Mouse (Mus musculus) kidney, adult 2 months (tissue): ENCODE measurements around the gene Arpc5. TPM values are rescaled to one million over a fixed set of nuclear protein-coding genes. Genes with fewer than 3 reads are reported as not detected.
"Not testable (repeated sequence)": the region's sequence is repeated elsewhere in the genome, so short reads cannot be mapped to it uniquely, and the experiment has no call there.

ENCODE experiments used
- DNase-seq: peaks from one replicate; pipeline ENCODE4 v3.0.0; 2021
- H3K27ac ChIP-seq: fragments of 200-500 bp; 2 replicates; pipeline ENCODE4 v1.5.1; 2012; ENCODE audit warnings: low read depth, low read length, control low read depth, inconsistent platforms; ENCODE audit not compliant: insufficient read depth
- H3K27me3 ChIP-seq: fragments of 200-500 bp; replicated peaks from 2 replicates; pipeline ENCODE4 v1.6.1; 2012; ENCODE audit warnings: mild to moderate bottlenecking, moderate library complexity, low read length, inconsistent platforms; ENCODE audit not compliant: control insufficient read depth, insufficient read depth
- H3K36me3 ChIP-seq: fragments of 200-500 bp; 2 replicates; pipeline ENCODE4 v1.6.1; 2012; ENCODE audit warnings: mild to moderate bottlenecking, moderate library complexity, low read length, inconsistent platforms; ENCODE audit not compliant: control insufficient read depth, insufficient read depth
- H3K4me1 ChIP-seq: fragments of 200-500 bp; 2 replicates; pipeline ENCODE4 v1.6.1; 2011; ENCODE audit warnings: low read length; ENCODE audit not compliant: control insufficient read depth, insufficient read depth
- H3K4me3 ChIP-seq: fragments of 200-500 bp; 2 replicates; pipeline ENCODE4 v1.5.1; 2011; ENCODE audit warnings: mild to moderate bottlenecking, low read depth, low read length, control low read depth; ENCODE audit not compliant: insufficient read depth
- CTCF ChIP-seq: fragments of 200-500 bp; conservative IDR thresholded peaks from 2 replicates; pipeline ENCODE4 v1.5.1; 2011; ENCODE audit warnings: low read depth, mild to moderate bottlenecking, control low read depth, low read length, moderate library complexity, mixed read lengths; ENCODE audit not compliant: insufficient read depth, insufficient read length
- POLR2A ChIP-seq: fragments of 200-500 bp; IDR thresholded peaks from one replicate; pipeline ENCODE4 v1.6.1; 2011; ENCODE audit warnings: low read depth, low read length, control low read depth
- WGBS: fragments of 180-500 bp; shearing (Covaris S2); methylation state at CpG from one replicate; pipeline ENCODE4 v1.1.7; 2018; 5-methylcytosine and 5-hydroxymethylcytosine counted together
- polyA plus RNA-seq: library from polyadenylated mRNA; depleted of rRNA; stranded (reverse); fragments of >200 nt; gene quantifications from 2 replicates; pipeline ENCODE4 v1.2.3, GENCODE M21; 2012

Gene Arpc5
- polyA plus RNA-seq, 1 experiment = 67.4 TPM

- 98% methylated on average over 8 of the region's 8 CpGs for WGBS
- Histone ChIP-seq H3K27ac (no peak overlapping the region), H3K4me3 (no peak overlapping the region), H3K4me1 (no peaks in the 10 kb centered on the region), H3K27me3 (no peaks in the 10 kb centered on the region), H3K36me3 (no peaks in the 10 kb centered on the region)
- no peak for TF ChIP-seq POLR2A
- TF ChIP-seq CTCF = no peak
- DNase-seq = no peak
These were observed 18.3 kb downstream of the Arpc5 start for GRCm38 (mm10) chr1:152784620-152785019.

- not testable (repeated sequence) for H3K4me3 ChIP-seq, DNase-seq, H3K27me3 ChIP-seq, H3K36me3 ChIP-seq, H3K27ac ChIP-seq, H3K4me1 ChIP-seq
- 80% methylated on average over 3 of the region's 3 CpGs for WGBS
These were observed 19.1 kb downstream of the Arpc5 start for GRCm38 (mm10) chr1:152785446-152785845.

- Histone ChIP-seq H3K4me1 (no peaks in the 10 kb centered on the region), H3K27me3 (no peaks in the 10 kb centered on the region), H3K36me3 (no peaks in the 10 kb centered on the region), H3K27ac (no peak overlapping the region), H3K4me3 (no peak overlapping the region)
- 87% methylated on average over 4 of the region's 4 CpGs for WGBS
- no peak for DNase-seq
- no peak for TF ChIP-seq POLR2A
- no peak for TF ChIP-seq CTCF
These were observed 20.6 kb downstream of the Arpc5 start for GRCm38 (mm10) chr1:152786953-152787352.

DNA sequence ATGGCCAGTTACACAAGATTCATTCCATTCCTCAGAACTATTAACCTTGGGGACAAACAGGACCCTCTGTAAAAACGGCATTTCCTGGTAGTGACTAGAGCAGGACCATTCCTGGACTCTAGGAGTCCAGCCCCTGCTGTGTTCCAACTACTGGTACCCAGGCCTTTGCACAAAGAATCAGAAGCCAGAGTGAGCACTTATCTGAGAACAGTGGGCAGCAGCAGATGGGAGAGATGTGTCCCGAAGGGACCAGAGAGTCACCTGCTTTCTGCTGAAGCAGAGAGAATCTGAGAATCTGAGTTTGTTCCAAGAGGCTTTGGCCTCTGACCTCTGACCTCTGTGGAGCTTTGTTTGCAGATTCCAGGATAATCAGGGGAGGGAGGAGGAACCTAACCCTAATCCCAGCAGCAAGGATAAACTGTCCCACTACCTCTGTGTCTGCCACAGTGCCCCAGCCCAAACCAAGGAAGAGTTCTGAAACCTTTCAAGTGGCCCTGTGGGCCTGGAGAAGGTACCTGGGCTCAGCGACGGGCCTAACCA, 21.8 kb downstream of the Arpc5 start:
- H3K4me1 ChIP-seq = no peaks in the 10 kb centered on the region
- peak; percentile 35 for DNase-seq

DNA sequence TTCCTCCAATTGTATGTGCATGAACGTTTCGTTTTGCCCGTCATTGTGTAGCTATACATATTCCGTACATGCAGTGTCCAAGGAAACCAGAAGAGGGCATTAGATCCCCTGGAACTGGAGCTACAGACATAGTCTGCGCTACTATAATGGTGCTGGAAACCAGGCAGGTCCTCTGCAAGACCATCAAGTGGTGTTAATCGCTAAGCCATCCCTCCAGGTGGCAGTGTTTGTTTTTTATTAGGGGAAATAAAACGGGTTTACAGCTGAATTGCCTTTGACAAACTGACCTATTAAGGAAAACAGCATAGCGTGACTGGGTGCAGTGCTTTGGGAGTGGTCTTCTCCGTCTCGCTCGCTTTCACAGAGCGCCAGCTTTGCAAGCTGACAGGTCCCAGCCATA, 23.9 kb downstream of the Arpc5 start:
- Histone ChIP-seq H3K27ac (no peak overlapping the region), H3K4me1 (no peaks in the 10 kb centered on the region), H3K27me3 (no peaks in the 10 kb centered on the region), H3K4me3 (no peak overlapping the region), H3K36me3 (no peaks in the 10 kb centered on the region)
- TF ChIP-seq CTCF (peak; percentile 52), POLR2A (no peak)
- peak; percentile 67 for DNase-seq
- WGBS = 18% methylated on average over 12 of the region's 12 CpGs

More for the DNA sequence above, 21.8 kb downstream of the Arpc5 start:
- Histone ChIP-seq H3K36me3 (no peaks in the 10 kb centered on the region), H3K4me3 (no peak overlapping the region), H3K27me3 (no peaks in the 10 kb centered on the region), H3K27ac (no peak overlapping the region)
- WGBS = 59% methylated on average over 4 of the region's 4 CpGs
- no peak for TF ChIP-seq POLR2A
- no peak for TF ChIP-seq CTCF

- 9% methylated on average over 6 of the region's 6 CpGs for whole genome bisulfite sequencing
- Histone ChIP-seq H3K4me1 (no peaks in the 10 kb centered on the region), H3K27me3 (no peaks in the 10 kb centered on the region), H3K4me3 (no peak overlapping the region), H3K36me3 (no peaks in the 10 kb centered on the region), H3K27ac (no peak overlapping the region)
- DNase-seq = peak; percentile 11
- no peak for TF ChIP-seq POLR2A
- TF ChIP-seq CTCF = no peak
These were observed 24.5 kb downstream of the Arpc5 start for GRCm38 (mm10) chr1:152790821-152791220.

DNA sequence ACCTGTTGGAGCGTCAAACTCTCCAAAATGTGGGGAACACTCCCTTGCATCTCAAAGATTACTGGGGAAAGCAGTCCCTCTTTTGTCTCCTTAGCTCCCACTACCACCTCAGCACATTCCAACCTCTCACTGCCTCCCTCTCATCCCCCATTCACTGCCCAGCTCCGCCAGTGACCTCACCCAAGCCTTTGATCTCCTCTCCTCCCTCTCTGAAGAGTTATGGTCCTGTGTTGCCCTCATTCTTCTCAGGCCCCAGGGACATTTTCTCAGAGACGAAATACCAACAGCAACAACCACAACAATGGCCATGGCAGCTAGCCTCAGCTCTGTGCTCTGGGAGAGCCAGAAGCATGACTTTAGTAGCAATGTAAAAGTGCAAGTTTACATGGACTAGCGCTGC, 24.9 kb downstream of the Arpc5 start:
- H3K27ac ChIP-seq = no peak overlapping the region
- DNase-seq = no peak
- WGBS = 46% methylated on average over 4 of the region's 4 CpGs

GRCm38 (mm10) chr1:152792736-152793494, 26.6 kb downstream of the Arpc5 start:
- H3K27me3 ChIP-seq = no peaks in the 10 kb centered on the region
- H3K4me3 ChIP-seq = no peak overlapping the region
- H3K27ac ChIP-seq = no peak overlapping the region
- H3K4me1 ChIP-seq = no peaks in the 10 kb centered on the region
- WGBS = 78% methylated on average over 12 of the region's 12 CpGs
- no peak for TF ChIP-seq POLR2A
- TF ChIP-seq CTCF = no peak
- no peaks in the 10 kb centered on the region for H3K36me3 ChIP-seq
- DNase-seq = no peak

More for the DNA sequence above, 24.9 kb downstream of the Arpc5 start:
- TF ChIP-seq POLR2A = no peak
- no peak for TF ChIP-seq CTCF
- Histone ChIP-seq H3K36me3 (no peaks in the 10 kb centered on the region), H3K4me1 (no peaks in the 10 kb centered on the region), H3K27me3 (no peaks in the 10 kb centered on the region), H3K4me3 (no peak overlapping the region)
